Mouse (Mus musculus): Measurements from ENCODE around the gene Fetub. TPM values are rescaled to one million over a fixed set of nuclear protein-coding genes. Genes with fewer than 3 reads are reported as not detected.

Fetub gene
- 0.26 TPM in 1 of 2 replicates, not detected in the other for total RNA-seq (2012; rRNA removed)
- polyA plus RNA-seq (2012; ENCODE audit: insufficient read depth in 1 of 2, insufficient read length in 2 of 2, low read depth in 1 of 2, low replicate concordance in 2 of 2, missing spikeins in 1 of 2) = under 1 TPM in 1 of 2 experiments, not detected in 1; 0.96 TPM

GRCm38 (mm10) chr16:22918034-22918433 lies at the start of gene Fetub:
Fetub (plus strand) TSS chr16:22918334.
- TF ChIP-seq ZC3H11A (IDR thresholded peaks at IDR 0.05; ENCODE audit: low read depth, low read length) (no peak), POLR2A (IDR thresholded peaks at IDR 0.05; ENCODE audit: control insufficient read depth in 1 of 2, insufficient read depth in 1 of 2, low read depth in 1 of 2, low read length in 2 of 2, poor library complexity in 1 of 2) (no peak), BHLHE40 (IDR thresholded peaks at IDR 0.05; ENCODE audit: borderline replicate concordance, low read depth, low read length) (no peak), MAFK (IDR thresholded peaks at IDR 0.05; ENCODE audit: borderline replicate concordance, low read depth, low read length) (no peak), GABPA (IDR thresholded peaks at IDR 0.05; ENCODE audit: low read depth, low read length) (no peak), POLR2AphosphoS2 (IDR thresholded peaks at IDR 0.05; ENCODE audit: low read length) (no peak), MXI1 (IDR thresholded peaks at IDR 0.05; ENCODE audit: low read depth, low read length) (no peak), USF2 (IDR thresholded peaks at IDR 0.05; ENCODE audit: borderline replicate concordance in 1 of 2, insufficient read depth in 1 of 2, low read depth in 1 of 2, low read length in 2 of 2) (no peak), EP300 (IDR thresholded peaks at IDR 0.05; ENCODE audit: low read depth in 1 of 2, low read length in 2 of 2) (no peak), ELF1 (IDR thresholded peaks at IDR 0.05; ENCODE audit: low read depth, low read length) (no peak), MYB (IDR thresholded peaks at IDR 0.05; ENCODE audit: low read depth, low read length) (no peak), MAZ (IDR thresholded peaks at IDR 0.05; ENCODE audit: low read depth, low read length) (no peak), MYC (IDR thresholded peaks at IDR 0.05; ENCODE audit: low read depth, low read length) (no peak), POLR2AphosphoS5 (IDR thresholded peaks at IDR 0.05; ENCODE audit: borderline replicate concordance, low read depth, low read length) (no peak), CHD2 (IDR thresholded peaks at IDR 0.05; ENCODE audit: low read length) (no peak), CTCF (IDR thresholded peaks at IDR 0.05 in 2 of 3, conservative IDR thresholded peaks at IDR 0.05 in 1 of 3; ENCODE audit: control insufficient read depth in 1 of 3, insufficient read depth in 1 of 3, low read depth in 2 of 3, low read length in 3 of 3, poor library complexity in 1 of 3, severe bottlenecking in 1 of 3) (no peak)
- DNase-seq (ENCODE audit: low read depth, low spot score) = no peak

DNA sequence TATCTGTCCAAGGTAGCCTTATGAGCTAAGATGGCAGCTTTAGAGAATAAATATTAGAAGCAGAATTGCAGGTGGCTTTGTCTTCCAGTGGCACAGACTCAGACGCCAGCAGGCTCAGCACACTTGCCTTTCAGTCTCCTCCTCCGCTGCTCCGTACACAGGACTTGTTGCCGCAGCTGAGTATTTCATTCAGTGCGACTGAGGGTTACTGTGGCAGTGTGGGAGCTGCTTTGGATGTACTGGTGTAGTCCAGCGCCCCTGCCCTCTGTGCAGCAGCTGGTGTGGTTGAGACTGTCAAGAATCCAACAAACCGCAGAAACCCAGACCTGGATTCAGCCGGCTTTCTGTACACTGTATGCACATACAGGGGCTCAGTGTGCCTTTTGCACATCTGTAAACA lies 45.7 kb upstream of the Fetub start:
- Histone ChIP-seq H3K9ac (ENCODE audit: control insufficient read depth, low read depth, low read length, poor library complexity, severe bottlenecking) (no peak overlapping the region), H3K4me1 (ENCODE audit: control insufficient read depth in 1 of 2, insufficient read depth in 2 of 2, low read length in 2 of 2) (no peaks in the 10 kb centered on the region), H3K27me3 (ENCODE audit: control insufficient read depth in 1 of 2, insufficient read depth in 2 of 2, low read length in 2 of 2) (no peaks in the 10 kb centered on the region), H3K79me2 (ENCODE audit: control insufficient read depth, insufficient read depth, low read length, poor library complexity) (no peaks in the 10 kb centered on the region), H3K36me3 (ENCODE audit: control insufficient read depth in 1 of 2, insufficient read depth in 2 of 2, low read length in 2 of 2) (peaks cover 0 to 13% of the 10 kb centered on the region in 2 experiments; a peak in 3 of 4 replicates), H3K4me3 (ENCODE audit: control insufficient read depth in 1 of 2, insufficient read depth in 1 of 2, low read depth in 2 of 2, low read length in 2 of 2) (no peak overlapping the region), H3K9me3 (replicated peaks; ENCODE audit: insufficient read depth, low read length) (no peaks in the 10 kb centered on the region), H3K27ac (ENCODE audit: control insufficient read depth, low read depth, low read length) (no peak overlapping the region)
- TF ChIP-seq ZMIZ1 (IDR thresholded peaks at IDR 0.05; ENCODE audit: low read depth, low read length) (no peak), MYB (IDR thresholded peaks at IDR 0.05; ENCODE audit: low read depth, low read length) (no peak), SIN3A (IDR thresholded peaks at IDR 0.05; ENCODE audit: low read length) (no peak), BHLHE40 (IDR thresholded peaks at IDR 0.05; ENCODE audit: borderline replicate concordance, low read depth, low read length) (no peak), GATA1 (IDR thresholded peaks at IDR 0.05; ENCODE audit: low read depth, low read length) (no peak), HCFC1 (IDR thresholded peaks at IDR 0.05; ENCODE audit: low read depth, low read length) (no peak), GABPA (IDR thresholded peaks at IDR 0.05; ENCODE audit: low read depth, low read length) (no peak), POLR2AphosphoS2 (IDR thresholded peaks at IDR 0.05; ENCODE audit: low read length) (no peak), ZC3H11A (IDR thresholded peaks at IDR 0.05; ENCODE audit: low read depth, low read length) (no peak), MEF2A (IDR thresholded peaks at IDR 0.05; ENCODE audit: extremely low read depth, insufficient replicate concordance, low read depth, low read length, poor library complexity, severe bottlenecking) (no peak), RCOR1 (IDR thresholded peaks at IDR 0.05; ENCODE audit: low read depth, low read length) (no peak), KAT2A (conservative IDR thresholded peaks at IDR 0.05; ENCODE audit: low read depth, low read length) (no peak), CHD2 (IDR thresholded peaks at IDR 0.05; ENCODE audit: low read length) (no peak), TAL1 (IDR thresholded peaks at IDR 0.05; ENCODE audit: low read length) (no peak), MYC (IDR thresholded peaks at IDR 0.05; ENCODE audit: low read depth, low read length) (no peak), CHD1 (IDR thresholded peaks at IDR 0.05; ENCODE audit: low read depth, low read length) (no peak), USF1 (IDR thresholded peaks at IDR 0.05; ENCODE audit: low read depth, low read length) (no peak), RAD21 (IDR thresholded peaks at IDR 0.05; ENCODE audit: low read depth, low read length) (no peak)
- DNase-seq (ENCODE audit: low read depth, low spot score) = no peak

More at GRCm38 (mm10) chr16:22918034-22918433, at the start of gene Fetub:
- Histone ChIP-seq H3K9ac (ENCODE audit: control insufficient read depth, low read depth, low read length, poor library complexity, severe bottlenecking) (no peak within 1 kb of the TSS), H3K79me2 (ENCODE audit: control insufficient read depth, insufficient read depth, low read length, poor library complexity) (no peaks in the 10 kb centered on the region), H3K4me1 (ENCODE audit: control insufficient read depth in 1 of 2, insufficient read depth in 2 of 2, low read length in 2 of 2) (peaks cover 0 to 5% of the 10 kb centered on the region in 2 experiments; a peak in 2 of 4 replicates), H3K36me3 (ENCODE audit: control insufficient read depth in 1 of 2, insufficient read depth in 2 of 2, low read length in 2 of 2) (peaks cover 0 to 2% of the 10 kb centered on the region in 2 experiments; a peak in 2 of 4 replicates), H3K4me3 (ENCODE audit: control insufficient read depth in 1 of 2, insufficient read depth in 1 of 2, low read depth in 2 of 2, low read length in 2 of 2) (no peak within 1 kb of the TSS), H3K27ac (ENCODE audit: control insufficient read depth, low read depth, low read length) (no peak within 1 kb of the TSS), H3K27me3 (ENCODE audit: control insufficient read depth in 1 of 2, insufficient read depth in 2 of 2, low read length in 2 of 2) (peaks cover 0 to 2% of the 10 kb centered on the region in 2 experiments; a peak in 3 of 4 replicates), H3K9me3 (replicated peaks; ENCODE audit: insufficient read depth, low read length) (no peaks in the 10 kb centered on the region)
